Mouse (Mus musculus): Measurements from ENCODE around the gene Olfr905.

Gene Olfr905

GRCm38 (mm10) chr9:38470807-38471206 is at the start of gene Olfr905:
Gene Olfr905, plus strand, starts transcription at chr9:38471107.
- DNase-seq (ENCODE audit: low read depth, low spot score): no peak

GRCm38 (mm10) chr9:38423801-38424200 is 47.1 kb upstream of the Olfr905 start:
- DNase-seq (ENCODE audit: low read depth, low spot score): no peak

- DNase-seq (ENCODE audit: low read depth, low spot score): no peak
Measured at GRCm38 (mm10) chr9:38427026-38427425, 43.9 kb upstream of the Olfr905 start.

GRCm38 (mm10) chr9:38429155-38429554 is 41.8 kb upstream of the Olfr905 start, which contains the start of gene Olfr901:
Gene Olfr901, plus strand, starts transcription at chr9:38429455.
- no peak for DNase-seq (ENCODE audit: low read depth, low spot score)

- DNase-seq (ENCODE audit: low read depth, low spot score): no peak
Measured at GRCm38 (mm10) chr9:38447352-38447751, 23.6 kb upstream of the Olfr905 start, which contains the start of gene Olfr902. Gene Olfr902, plus strand, starts transcription at chr9:38447652.

- no peak for DNase-seq (ENCODE audit: low read depth, low spot score)
Measured at GRCm38 (mm10) chr9:38462844-38463243, 8.1 kb upstream of the Olfr905 start, which contains the start of gene Olfr904. Gene Olfr904, plus strand, starts transcription at chr9:38463144.

GRCm38 (mm10) chr9:38486785-38487184 is 15.9 kb downstream of the Olfr905 start, which contains the start of gene Olfr906:
Gene Olfr906, plus strand, starts transcription at chr9:38487085.
- DNase-seq (ENCODE audit: low read depth, low spot score): no peak

- no peak for DNase-seq (ENCODE audit: low read depth, low spot score)
Measured at GRCm38 (mm10) chr9:38495501-38495900, 24.6 kb downstream of the Olfr905 start, which contains the start of gene Olfr907. Gene Olfr907, plus strand, starts transcription at chr9:38495801.

- no peak for DNase-seq (ENCODE audit: low read depth, low spot score)
Measured at GRCm38 (mm10) chr9:38512353-38512752, 41.4 kb downstream of the Olfr905 start.

GRCm38 (mm10) chr9:38521280-38521679 is 50.4 kb downstream of the Olfr905 start, which contains the start of gene Olfr911-ps1:
Gene Olfr911-ps1, plus strand, starts transcription at chr9:38521580.
- no peak for DNase-seq (ENCODE audit: low read depth, low spot score)
